Mouse (Mus musculus): ENCODE data around the gene Hmgn1. TPM values are rescaled to one million over a fixed set of nuclear protein-coding genes. Genes with fewer than 3 reads are reported as not detected.

Hmgn1 gene
- polyA plus RNA-seq, 1 experiment from 2014 or later, result 72.6 TPM

Other genes starting within 250 kb of the Hmgn1 start
- gene Psmg1, start 136.8 kb downstream of the Hmgn1 start, polyA plus RNA-seq (2018), result 11.0 to 27.9 TPM (median 11.5 TPM) in 3 replicates
- 17.2 to 37.5 TPM (median 17.6 TPM) in 3 replicates for gene Brwd1, start 45.2 kb downstream of the Hmgn1 start, polyA plus RNA-seq (2018)
- 6.9 to 14.8 TPM (median 7.2 TPM) in 3 replicates for gene Wrb, start 17.7 kb upstream of the Hmgn1 start, polyA plus RNA-seq (2018)
- not detected in 3 replicates for gene Lca5l, start 64.5 kb upstream of the Hmgn1 start, polyA plus RNA-seq (2018)
- gene Sh3bgr, start 72.7 kb upstream of the Hmgn1 start, polyA plus RNA-seq (2018), result not detected in 3 replicates
- 0.07 TPM in 1 of 3 replicates, not detected in the others for gene B3galt5, start 108.1 kb upstream of the Hmgn1 start, polyA plus RNA-seq (2018)

All from macrophage (primary cell).